Mouse (Mus musculus) forebrain, embryonic 10.5 days (tissue): ENCODE measurements at regions not wholly inside any gene's neighbourhood (a gene's known extent, or its start where the extent isn't known, plus 50 kb on each side); places are given as distances from the start of the nearest gene placed in this dataset.

Experiments used
- DNase-seq: peaks from one replicate; pipeline ENCODE4 v3.0.0-alpha.2; 2017; ENCODE audit warnings: low spot score; ENCODE audit errors: extremely low spot score
- H3K27ac ChIP-seq: fragments of 300-500 bp; sonication (generic); 2 replicates; pipeline ENCODE4 v1.5.1; 2016; ENCODE audit warnings: mild to moderate bottlenecking
- H3K27me3 ChIP-seq: fragments of 300-500 bp; sonication (generic); 2 replicates; pipeline ENCODE4 v1.6.1; 2016; ENCODE audit warnings: mild to moderate bottlenecking; ENCODE audit not compliant: poor library complexity, severe bottlenecking
- H3K36me3 ChIP-seq: fragments of 300-500 bp; sonication (generic); replicated peaks from 2 replicates; pipeline ENCODE4 v1.6.1; 2016; ENCODE audit warnings: mild to moderate bottlenecking, moderate library complexity
- H3K4me1 ChIP-seq: fragments of 300-500 bp; sonication (generic); 2 replicates; pipeline ENCODE4 v1.6.1; 2016
- H3K4me3 ChIP-seq: fragments of 300-500 bp; sonication (generic); 2 replicates; pipeline ENCODE4 v1.5.1; 2016; ENCODE audit warnings: mild to moderate bottlenecking, moderate library complexity
- H3K9me3 ChIP-seq: fragments of 300-500 bp; sonication (generic); 2 replicates; pipeline ENCODE4 v1.6.1; 2016; ENCODE audit warnings: mild to moderate bottlenecking, moderate library complexity
- WGBS: fragments of 180-500 bp; shearing (Covaris S2); methylation state at CpG from one replicate; pipeline ENCODE4 v1.1.7; 2016; 5-methylcytosine and 5-hydroxymethylcytosine counted together

GRCm38 (mm10) chr3:70313119-70313868 lies 305.9 kb downstream of the Otol1 start:
- H3K4me3 ChIP-seq = no peak overlapping the region
- H3K9me3 ChIP-seq = no peaks in the 10 kb centered on the region
- H3K36me3 ChIP-seq = no peaks in the 10 kb centered on the region
- H3K27ac ChIP-seq = no peak overlapping the region
- DNase-seq = no peak
- 76% methylated on average over 7 of the region's 7 CpGs for WGBS
- H3K4me1 ChIP-seq = no peaks in the 10 kb centered on the region
- no peaks in the 10 kb centered on the region for H3K27me3 ChIP-seq

- Histone ChIP-seq H3K9me3 (no peaks in the 10 kb centered on the region), H3K36me3 (no peaks in the 10 kb centered on the region), H3K27ac (no peak overlapping the region), H3K4me3 (no peak overlapping the region), H3K27me3 (no peaks in the 10 kb centered on the region), H3K4me1 (no peaks in the 10 kb centered on the region)
- no peak for DNase-seq
- 93% methylated on average over 4 of the region's 4 CpGs for WGBS
Measured at GRCm38 (mm10) chr3:70314239-70314638, 306.8 kb downstream of the Otol1 start.

DNA sequence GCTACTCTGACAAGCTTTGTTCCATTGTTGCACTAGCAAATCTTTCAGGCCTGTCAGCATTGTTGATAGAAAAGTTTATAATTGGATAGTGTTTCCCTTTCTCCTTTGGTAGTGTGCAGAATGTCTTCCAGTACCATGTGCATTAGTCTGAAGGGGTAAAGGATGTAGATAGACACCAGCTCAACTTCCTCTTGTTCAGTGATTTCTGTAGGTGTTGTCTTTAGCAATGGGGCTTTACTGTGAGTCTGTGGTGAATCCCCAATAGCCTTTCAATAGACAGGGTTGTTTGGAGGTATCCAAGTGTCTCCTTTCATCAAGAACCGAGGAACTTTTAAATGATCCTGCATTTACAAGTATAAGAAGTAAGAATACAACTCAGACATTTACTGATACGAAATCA lies 311.0 kb downstream of the Otol1 start:
- no peak overlapping the region for H3K27ac ChIP-seq
- WGBS = 86% methylated on average over 2 of the region's 2 CpGs
- no peaks in the 10 kb centered on the region for H3K36me3 ChIP-seq
- H3K9me3 ChIP-seq = no peaks in the 10 kb centered on the region
- DNase-seq = no peak
- no peak overlapping the region for H3K4me3 ChIP-seq
- H3K27me3 ChIP-seq = no peaks in the 10 kb centered on the region
- H3K4me1 ChIP-seq = no peaks in the 10 kb centered on the region

GRCm38 (mm10) chr3:70319139-70319538 lies 311.7 kb downstream of the Otol1 start:
- no peak for DNase-seq
- no peaks in the 10 kb centered on the region for H3K9me3 ChIP-seq
- H3K4me3 ChIP-seq = no peak overlapping the region
- no peak overlapping the region for H3K27ac ChIP-seq
- H3K36me3 ChIP-seq = no peaks in the 10 kb centered on the region
- H3K27me3 ChIP-seq = no peaks in the 10 kb centered on the region
- 90% methylated on average over 3 of the region's 3 CpGs for WGBS
- H3K4me1 ChIP-seq = no peaks in the 10 kb centered on the region

- Histone ChIP-seq H3K27me3 (no peaks in the 10 kb centered on the region), H3K4me1 (no peaks in the 10 kb centered on the region)
- no peak for DNase-seq
Measured at GRCm38 (mm10) chr3:70321161-70321657, 313.8 kb downstream of the Otol1 start.

GRCm38 (mm10) chr3:70324692-70325091 lies 317.3 kb downstream of the Otol1 start:
- Histone ChIP-seq H3K9me3 (no peaks in the 10 kb centered on the region), H3K36me3 (no peaks in the 10 kb centered on the region), H3K4me1 (no peaks in the 10 kb centered on the region), H3K4me3 (no peak overlapping the region), H3K27ac (no peak overlapping the region), H3K27me3 (no peaks in the 10 kb centered on the region)
- no peak for DNase-seq
- 93% methylated on average over 2 of the region's 2 CpGs for WGBS

More at GRCm38 (mm10) chr3:70321161-70321657, 313.8 kb downstream of the Otol1 start:
- H3K9me3 ChIP-seq = no peaks in the 10 kb centered on the region
- no peak overlapping the region for H3K4me3 ChIP-seq
- no peak overlapping the region for H3K27ac ChIP-seq
- no peaks in the 10 kb centered on the region for H3K36me3 ChIP-seq
